Mouse (Mus musculus) kidney, adult 9 months (tissue): ENCODE data around the gene Bahd1.

Source experiments
- DNase-seq: peaks from one replicate; pipeline ENCODE4 v3.0.0; 2022

Gene Bahd1

DNA sequence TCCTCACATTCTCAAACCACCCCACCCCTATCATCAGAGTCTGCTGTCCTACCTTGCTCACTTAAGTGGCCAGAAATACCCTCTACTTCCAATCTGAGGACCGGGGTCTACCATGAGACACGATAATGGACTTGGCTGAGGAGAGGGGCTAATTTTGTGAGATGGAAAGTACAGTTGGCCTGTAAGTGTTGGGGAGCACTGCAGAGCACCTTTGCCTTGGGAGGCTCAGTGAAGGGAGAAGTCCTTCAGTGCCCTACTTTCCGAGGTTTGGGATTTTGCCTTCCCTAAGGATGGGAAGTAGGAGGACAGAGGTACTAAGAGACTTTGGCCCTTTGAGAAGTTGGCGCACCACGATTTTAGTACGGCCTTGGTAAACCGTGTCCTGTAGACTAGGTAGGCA, 871 bp upstream of the Bahd1 start:
- DNase-seq = no peak

DNA sequence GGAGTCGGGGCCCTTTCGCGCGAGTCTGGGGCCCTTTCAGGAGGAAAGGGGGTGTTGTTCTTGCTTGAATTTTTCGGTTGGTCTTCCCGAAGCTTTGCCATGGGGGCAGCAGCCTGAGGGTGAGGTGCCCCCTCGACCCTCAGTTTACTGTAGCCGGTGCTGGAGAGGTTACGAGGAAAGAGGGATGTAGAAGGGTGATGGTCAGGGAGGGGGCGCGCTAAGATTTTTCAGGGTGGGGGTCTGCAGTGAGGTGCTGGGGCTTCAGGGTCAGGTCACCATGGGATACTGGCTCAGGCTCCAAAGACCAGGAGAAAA, 606 bp downstream of the Bahd1 start:
- no peak for DNase-seq

DNA sequence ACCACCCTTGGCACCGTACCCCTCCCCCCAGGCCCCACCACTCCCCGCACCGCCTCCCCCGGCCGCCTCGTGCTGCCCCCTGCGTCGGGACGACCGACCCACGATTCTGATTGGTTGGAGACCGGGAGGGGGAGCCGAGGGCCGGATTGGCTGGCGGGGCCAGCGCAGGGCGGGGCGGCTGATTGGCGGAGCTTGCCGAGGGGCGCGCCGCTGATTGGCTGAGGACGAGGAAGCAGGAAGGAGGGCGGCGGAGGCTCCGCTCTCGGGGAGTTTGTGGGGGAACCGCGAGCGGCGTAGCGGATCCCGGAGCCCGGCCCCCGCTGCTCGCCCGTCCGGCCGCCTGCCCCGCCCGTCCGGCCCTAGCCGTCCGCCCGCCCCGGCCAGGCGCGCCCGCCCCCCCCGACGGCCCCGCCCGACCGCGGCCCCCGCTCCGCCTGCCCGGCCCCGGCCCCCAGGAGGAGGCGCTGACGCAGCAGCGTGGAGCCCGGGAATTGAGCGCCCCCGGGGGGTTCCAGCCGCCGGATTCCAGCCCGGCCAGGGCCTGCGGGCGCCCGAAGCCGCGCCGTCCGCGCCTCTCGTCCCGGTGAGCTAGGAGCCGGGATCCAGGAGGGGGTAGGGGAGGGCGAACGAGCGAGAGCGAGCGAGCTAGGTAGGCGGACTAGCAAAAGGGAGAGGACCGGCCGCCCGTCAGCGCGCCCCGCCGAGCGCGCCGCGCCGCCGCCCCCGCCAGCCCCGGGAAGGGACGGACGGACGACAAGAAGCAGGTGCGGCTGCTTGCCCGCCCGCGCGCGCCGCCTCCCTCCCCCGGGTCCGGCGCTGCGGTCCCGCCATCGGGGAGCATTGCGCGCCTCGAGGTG, 1.2 kb downstream of the Bahd1 start:
- peak; percentile 97 for DNase-seq

DNA sequence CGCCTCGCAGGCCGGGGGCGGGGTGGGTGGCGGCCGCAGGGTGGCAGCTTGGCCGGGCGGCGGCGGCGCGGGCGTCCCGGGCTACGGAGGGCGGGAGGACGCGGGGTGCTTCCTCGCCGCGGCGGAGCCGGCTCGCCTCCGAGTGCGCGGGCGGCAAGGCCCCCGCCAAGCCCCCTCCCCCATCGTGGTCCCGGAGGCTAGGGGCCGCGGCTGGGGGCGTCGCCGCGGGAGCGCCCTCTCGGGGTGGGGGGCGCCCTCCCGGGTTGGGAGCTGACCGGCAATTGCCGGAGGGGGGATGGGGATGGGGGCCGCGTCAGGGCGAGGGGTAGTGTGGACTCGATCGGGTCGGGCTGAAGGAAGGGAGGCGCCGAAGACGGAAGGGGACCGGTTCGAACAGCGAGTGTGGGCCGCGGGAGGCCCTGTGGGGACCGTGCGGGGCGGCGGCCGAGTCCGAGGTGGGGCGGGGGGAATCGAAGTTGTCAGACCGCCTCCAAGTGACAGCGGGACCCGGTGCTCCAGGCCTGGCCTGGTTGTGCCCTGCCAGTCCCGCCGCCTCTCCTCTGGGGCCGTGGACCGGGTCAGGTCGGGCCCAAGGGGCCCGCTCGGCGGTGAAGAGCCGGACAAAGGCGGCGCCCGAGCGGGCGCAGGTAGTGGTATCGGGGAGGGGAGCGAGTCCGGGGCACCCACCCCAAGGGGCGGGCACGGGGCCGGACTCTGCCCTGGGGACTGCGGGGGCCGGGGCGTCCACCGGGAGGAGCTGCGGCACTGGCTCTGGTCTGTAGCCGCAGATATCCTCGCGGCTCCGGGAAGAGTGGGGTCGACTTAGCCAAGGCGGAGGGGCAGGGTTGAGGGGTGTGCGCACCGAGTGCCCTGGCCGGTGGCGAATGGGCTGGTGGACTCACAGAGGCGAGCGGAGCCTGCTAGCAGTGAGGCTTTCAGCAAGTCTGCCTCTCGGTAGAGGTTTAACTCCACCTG, 2.2 kb downstream of the Bahd1 start:
- DNase-seq = peak; percentile 83

DNA sequence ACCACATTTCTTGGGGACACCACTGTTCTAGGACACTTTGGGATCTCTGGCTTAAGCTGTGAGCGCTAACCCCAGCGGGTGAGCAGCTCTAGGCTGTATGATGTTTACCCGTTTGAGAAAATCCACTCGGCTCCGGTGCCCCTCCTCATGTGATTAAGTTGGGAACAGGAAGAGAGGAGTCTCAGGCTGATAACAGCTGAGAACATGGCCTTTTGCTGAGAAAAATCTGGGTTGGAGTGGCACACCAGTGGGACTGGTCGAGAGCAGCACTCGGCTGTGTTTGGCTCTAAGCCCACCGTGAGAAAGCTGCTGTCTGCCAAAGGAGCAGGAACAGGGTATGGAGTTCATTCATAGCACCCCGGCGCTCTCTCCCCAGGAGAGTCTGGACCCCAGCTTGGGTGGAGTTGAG, 3.2 kb downstream of the Bahd1 start:
- peak; percentile 43 for DNase-seq

DNA sequence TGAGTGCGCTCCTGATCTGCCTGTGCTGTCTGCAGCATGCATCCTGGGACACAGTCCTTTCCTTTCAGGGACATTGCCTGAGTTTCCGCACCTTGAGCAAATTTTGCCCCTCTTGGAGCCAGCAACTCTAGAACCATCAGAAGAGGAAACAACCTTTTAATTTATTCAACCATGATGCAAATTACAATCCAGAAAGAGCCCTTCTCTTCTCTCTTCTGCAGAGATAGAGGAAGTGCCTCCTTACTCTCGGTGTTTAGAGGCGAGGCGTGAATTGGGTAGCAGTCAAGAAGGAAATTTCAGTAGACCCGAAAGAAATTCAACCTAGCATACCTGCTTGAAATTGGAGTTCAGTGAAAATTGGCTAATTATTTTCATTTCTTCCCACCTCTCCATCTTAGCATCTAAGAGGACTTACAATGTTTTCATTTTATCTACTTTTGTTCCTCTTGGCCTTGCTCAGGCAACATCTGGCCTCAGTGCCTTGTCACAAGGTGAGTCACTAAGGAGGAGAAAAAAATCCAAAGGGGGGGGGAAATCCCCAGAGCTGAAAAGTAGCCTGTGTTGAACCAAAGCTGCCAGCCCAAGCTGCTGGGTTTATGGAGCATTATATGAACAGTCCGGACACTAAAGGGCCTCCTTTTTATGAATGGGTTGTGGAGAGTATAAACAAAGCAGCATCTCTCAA, 5.4 kb downstream of the Bahd1 start:
- DNase-seq = no peak

DNA sequence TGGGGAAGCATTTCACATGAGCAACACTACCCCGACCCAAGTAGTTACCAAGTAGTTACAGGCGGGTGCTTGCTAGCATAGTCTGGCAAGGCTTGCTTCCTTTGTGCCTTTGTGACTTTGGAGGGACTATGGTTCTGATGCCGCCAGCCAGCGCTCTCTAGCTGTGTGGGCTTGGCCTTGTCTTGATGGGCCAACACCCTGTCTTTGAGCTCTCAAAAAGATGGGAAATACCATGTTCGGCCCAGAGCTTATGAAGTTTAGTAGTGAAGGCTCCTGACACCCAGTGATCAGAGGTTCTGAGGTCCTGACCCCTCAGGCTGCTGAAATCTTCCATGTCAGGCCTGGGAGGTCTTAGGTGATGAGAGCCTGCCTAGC, 5.9 kb downstream of the Bahd1 start:
- no peak for DNase-seq

DNA sequence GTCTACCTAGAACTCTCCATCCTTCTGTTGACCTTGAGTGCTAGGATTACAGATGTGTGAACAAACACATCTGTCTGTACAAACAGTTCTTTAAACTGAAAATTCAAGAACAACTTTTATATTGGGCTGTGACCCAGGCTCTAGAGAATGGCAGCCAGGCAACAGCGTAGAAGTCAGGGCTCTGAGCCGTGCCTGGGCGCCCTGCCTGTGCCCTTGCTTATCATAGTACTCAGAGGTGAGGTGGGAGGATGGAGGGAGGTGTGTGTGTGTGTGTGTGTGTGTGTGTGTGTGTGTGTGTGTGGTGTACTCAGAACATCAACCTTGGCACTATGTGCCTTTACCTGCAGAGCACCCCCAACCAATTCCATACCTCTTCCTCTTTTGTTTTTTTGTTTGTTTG, 7.6 kb downstream of the Bahd1 start:
- DNase-seq = no peak

DNA sequence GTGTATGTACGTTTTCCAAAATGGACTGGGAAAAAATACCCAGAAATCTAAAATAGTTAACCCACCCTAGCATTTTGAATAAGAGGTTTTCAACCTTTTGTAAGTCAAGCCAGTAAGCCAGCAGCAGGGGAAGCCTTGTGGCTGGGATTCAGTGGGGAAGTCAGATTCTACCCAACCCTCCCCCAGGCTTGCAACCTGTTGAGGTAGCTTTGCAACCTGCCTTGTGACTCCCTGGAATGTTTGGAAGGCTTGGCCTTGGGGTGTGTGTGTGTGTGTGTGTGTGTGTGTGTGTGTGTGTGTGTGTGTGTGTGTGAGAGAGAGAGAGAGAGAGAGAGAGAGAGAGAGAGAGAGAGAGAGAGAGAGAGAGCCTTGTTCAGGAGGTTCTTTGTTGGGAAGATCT, 9.0 kb downstream of the Bahd1 start:
- DNase-seq = peak; percentile 44

DNA sequence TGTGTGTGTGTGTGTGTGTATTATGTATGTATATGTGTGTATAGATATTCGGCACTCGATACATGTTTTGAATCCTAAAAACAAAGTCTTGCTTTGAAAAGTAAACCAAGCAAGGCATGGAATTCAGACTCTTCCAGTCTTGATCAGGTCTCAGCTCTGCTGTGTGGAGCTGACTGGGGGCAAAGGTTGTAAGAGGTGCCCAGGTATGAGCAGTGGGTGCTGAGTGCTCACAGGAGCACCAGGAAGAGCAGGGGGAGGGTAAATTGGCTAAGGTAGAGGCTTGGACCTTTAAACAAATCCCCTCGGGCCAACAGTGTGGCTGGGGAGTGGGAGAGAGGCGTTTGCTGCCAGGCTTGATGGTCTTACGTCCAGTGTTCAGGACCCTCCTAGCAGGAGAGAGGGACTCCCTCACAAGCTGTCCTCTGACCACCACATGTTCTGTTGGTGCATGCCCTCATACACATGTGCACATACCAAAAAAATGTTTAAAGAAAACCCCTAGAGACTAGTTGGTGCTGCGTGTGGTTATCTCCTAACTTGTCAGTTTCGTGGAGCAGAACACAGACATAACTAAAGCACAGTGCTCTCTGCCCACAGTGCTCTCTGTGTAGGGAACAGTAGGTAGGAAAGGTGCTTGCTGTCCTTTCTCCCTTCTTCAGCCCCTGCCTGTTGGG, 10.6 kb downstream of the Bahd1 start:
- peak; percentile 76 for DNase-seq

DNA sequence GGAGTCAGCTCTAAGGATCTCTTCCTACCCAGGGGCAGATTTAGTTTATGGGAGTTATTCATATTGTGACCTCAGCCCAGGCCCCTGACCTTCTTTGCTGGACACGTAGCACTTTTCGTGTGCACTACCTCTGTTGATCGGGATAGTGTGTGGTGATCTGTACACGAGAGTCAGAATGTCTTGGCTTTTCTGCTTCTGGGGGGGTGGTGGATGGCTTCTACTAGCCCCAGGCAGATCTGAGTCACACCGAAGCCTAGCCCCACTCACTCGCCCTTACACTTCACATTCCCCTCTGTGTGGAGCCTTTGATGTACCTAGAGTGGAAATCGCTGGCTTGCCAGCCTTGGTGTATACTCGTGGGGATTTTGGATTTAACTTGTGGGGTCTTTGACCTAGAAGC, 12.5 kb downstream of the Bahd1 start:
- no peak for DNase-seq

DNA sequence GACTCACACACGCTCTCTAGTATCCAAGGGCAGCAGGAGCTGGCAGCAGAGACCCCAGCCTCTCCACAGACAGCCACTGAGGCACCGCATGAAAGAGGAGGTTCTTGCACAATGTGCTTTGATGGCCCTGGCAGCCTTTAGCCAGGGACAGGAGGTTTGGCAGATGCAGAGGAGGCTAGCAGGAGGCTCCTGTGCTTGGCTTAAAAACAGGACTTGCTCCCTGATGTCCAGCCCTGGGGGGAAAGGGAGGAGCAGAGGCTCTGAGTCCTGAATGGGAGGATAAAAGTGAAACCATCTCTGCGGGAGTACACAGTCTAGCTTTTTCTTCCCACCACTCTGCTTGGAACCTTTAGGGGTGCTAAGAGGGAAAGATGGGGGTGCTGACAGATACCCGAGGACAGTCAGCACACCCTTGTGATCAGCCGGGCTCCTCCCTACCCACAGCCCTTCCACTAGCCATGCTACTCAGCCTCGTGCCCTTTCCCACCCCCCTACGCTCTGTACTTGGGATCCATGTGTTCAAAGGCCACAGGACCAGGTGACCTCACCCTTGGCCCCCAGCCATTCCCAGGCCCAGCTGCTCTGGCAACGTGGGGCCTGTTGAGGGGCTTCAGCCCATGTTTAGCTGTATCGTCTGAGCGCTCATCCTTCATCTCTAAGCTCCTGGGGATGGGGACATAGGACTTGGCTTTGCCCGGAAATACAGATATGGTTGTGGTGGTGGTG, 13.5 kb downstream of the Bahd1 start:
- peak; percentile 79 for DNase-seq

DNA sequence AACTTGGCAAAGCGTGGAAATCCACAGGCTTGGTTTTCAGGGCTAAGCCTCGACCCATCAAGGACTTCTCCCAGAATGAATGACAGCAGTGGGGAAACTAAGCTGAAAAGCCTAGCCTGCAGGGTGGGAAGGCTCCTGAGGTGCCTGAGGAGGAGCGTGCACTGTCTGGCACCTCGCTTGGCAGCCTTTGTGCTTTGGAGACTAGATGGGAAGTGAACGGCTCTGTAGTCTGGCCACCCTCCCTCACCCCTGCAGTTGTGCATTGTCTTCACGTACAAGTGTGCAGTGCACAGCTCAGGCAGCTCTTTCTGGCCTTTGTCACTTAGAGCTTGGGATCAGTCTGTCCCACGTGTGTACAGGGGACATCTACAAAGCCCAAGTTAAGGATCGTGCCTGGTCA, 14.5 kb downstream of the Bahd1 start:
- no peak for DNase-seq

DNA sequence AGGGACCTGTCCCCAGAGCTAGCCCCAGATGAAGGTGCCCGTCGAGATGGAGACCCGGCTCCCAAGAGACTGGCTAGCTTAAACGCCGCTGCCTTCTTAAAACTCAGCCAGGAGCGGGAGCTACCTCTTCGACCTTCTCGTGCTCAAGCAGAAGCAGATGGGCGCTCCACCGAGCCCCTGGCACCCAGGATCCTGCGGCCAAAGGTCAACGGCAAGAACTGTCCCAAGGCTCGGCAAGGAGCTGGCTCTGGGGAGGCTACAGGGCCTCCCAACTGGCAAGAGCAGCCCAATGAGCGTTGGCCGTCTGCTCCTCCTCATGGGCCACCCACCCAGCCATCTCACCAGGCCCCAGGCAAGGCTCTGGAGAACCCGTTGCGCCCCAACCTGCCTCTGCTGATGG, 16.3 kb downstream of the Bahd1 start:
- peak; percentile 77 for DNase-seq

DNA sequence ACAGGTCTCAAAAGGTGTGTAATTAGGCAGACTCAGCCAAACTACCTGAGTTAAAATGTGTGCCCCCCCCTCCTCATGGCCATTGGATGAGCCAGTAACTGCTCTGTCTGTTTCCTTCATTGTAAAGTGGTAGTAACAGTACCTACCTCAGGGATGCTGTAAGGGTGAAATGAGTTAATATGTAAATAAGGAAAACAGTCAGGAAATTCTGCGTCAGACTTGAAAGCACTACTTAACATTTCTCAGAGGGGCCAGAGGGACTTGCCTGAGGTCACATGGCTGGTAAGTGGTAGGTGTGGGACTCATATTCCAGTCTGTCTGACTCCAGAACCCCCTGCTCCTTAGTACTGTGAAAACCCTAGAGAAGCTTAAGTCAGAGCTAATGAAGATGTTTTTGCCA, 18.4 kb downstream of the Bahd1 start:
- no peak for DNase-seq

DNA sequence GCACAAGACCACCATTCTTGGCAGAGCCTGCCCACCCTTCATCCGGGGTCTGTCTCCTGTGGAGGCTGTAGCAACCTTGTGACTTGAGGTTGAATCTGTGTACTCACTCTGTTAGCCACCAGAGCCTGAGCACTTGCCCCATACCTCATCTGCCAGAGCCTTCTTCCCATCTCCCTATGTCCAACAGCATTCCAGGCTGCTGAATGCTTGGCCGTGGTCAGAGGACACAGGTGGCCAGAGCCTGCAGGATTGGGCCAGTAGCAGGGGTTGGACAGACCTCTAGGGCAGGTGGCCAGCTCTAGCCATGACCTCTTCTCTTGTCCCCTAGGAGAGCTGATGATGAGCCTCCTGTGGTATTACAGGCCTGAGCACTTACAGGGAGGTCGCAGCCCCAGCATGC, 20.3 kb downstream of the Bahd1 start:
- DNase-seq = no peak

DNA sequence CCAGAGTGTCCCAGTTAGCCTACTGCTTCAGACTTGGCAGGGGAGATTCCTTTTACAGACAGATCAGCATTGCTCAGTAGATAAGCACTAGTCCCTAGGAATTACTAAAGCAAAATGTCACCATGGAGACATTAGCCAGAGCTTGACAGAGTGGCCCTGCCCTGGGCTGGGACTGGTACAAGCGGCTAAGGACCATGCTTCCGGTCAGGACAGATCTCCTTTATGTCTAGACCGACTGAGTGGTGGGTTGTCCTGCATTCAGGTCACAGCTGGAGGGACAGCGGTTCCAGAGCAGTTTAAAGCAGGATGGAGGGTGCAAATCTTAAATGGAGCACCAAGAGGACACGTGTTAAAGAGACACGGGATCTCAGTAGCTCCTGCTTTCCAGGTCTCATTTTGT, 25.8 kb downstream of the Bahd1 start:
- DNase-seq = no peak

DNA sequence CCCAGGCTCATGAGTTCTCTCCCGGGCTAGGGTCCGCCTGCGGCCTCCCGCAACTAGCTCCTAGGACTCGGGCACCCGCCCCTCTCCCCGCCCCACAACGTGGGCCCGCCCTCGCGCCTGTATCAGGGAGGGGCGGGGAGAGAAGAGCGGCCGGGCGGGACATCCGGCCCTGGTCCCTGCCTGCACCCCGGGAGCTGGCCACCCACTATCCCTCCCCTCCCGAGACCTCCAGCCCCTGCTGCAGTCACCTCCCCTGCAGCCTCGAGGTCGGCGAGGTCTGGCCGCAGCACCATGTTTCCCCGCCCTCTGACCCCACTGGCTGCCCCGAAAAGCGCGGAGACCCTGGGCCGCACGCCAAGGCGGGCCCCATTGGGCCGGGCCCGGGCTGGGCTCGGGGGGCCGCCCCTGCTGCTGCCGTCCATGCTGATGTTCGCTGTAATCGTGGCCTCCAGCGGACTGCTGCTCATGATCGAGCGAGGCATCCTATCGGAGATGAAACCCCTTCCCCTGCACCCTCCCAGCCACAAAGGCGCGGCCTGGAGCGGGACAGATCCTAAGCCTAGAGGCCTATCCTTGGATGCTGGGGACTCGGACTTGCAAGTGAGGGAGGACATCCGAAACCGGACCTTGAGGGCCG, 26.3 kb downstream of the Bahd1 start, which contains the start of gene Chst14:
TSS of gene Chst14 (plus strand) at position 136 of the 637 bp plus-strand sequence.
- peak; percentile 69 for DNase-seq

DNA sequence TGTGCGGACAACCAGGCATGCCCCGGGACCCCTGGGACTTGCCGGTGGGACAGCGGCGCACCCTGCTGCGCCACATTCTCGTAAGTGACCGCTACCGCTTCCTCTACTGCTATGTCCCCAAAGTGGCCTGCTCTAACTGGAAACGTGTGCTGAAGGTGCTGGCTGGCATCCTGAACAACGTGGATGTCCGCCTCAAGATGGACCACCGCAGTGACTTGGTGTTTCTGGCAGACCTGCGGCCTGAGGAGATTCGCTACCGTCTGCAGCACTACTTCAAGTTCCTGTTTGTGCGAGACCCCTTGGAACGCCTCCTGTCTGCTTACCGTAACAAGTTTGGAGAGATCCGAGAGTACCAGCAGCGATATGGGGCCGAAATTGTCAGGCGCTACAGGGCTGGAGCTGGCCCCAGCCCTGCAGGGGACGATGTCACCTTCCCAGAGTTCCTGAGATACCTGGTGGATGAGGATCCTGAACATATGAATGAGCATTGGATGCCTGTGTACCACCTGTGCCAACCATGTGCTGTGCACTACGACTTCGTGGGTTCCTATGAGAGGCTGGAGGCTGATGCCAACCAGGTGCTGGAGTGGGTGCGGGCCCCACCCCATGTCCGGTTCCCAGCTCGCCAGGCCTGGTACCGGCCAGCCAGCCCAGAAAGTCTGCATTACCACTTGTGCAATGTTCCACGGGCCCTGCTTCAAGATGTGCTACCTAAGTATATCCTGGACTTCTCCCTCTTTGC, 27.0 kb downstream of the Bahd1 start:
- DNase-seq = no peak

DNA sequence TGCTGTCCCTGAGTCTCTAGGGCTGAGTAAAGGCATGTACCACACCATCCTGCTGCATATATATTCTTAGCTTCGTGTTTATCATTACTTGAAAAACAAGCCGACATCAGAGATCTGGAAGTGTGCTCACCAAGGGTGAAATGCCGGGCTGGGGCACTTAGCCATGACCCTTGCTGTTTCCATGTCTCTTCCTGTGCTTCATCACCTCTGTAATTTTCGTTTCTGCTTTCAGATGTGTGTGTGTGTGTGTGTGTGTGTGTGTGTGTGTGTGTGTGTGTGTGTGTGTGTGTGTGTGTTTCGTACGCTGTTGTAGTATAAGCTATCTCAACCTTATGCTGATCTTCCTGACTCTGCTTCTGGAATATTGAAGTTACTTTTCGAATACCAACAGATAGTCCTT, 41.2 kb downstream of the Bahd1 start:
- DNase-seq = no peak

DNA sequence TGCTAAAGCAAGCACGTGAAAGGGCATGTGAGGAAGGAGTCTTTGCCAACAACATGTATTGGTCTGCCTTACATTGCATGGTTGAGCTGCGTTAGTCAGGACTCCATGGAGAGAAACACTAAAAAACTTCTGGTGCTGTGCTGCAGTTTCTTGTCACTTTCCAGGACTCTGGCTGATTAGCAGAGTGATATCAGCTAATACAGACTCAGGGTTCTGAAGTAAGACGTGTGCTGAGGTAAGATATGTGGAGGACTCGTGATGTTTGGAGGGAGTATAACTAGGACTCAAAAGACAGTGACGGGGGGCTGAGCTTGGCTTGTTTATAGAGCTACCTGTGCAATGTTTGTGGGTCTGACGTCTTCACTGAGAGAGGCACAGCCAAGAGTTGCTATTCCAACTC, 43.1 kb downstream of the Bahd1 start:
- no peak for DNase-seq
